Mouse (Mus musculus): ENCODE measurements at regions not wholly inside any gene's neighbourhood (a gene's known extent, or its start where the extent isn't known, plus 50 kb on each side); places are given as distances from the start of the nearest gene placed in this dataset.

DNA sequence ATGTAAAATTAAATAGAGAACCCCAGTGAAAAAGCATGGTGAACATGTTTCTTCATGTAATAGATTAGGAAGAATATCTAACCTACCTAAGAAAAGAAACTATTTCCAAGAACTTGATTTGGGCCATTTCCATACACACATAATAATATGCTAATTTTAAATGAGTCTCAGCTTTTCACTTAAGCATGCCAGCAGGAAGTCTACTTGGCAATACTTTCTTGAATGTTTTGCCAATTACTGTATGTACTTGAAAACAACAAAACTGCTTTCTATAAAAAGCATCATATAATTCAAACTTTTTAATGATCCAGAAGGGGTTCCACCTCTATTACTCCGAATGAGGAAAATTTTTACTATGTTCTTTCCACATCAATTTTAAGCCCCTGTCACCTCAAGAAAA, 1036.9 kb downstream of the Pcdh17 start:
- TF ChIP-seq POLR2A (IDR thresholded peaks at IDR 0.05; ENCODE audit: borderline replicate concordance, extremely low read depth, insufficient read depth, insufficient read length, poor library complexity, severe bottlenecking): no peak
- TF ChIP-seq CTCF (IDR thresholded peaks at IDR 0.05; ENCODE audit: borderline replicate concordance, extremely low read depth, insufficient read depth, insufficient read length): no peak

All from brain, embryonic 14.5 days (tissue).